Mouse (Mus musculus): ENCODE measurements around the gene Fam111a.

Gene Fam111a

DNA sequence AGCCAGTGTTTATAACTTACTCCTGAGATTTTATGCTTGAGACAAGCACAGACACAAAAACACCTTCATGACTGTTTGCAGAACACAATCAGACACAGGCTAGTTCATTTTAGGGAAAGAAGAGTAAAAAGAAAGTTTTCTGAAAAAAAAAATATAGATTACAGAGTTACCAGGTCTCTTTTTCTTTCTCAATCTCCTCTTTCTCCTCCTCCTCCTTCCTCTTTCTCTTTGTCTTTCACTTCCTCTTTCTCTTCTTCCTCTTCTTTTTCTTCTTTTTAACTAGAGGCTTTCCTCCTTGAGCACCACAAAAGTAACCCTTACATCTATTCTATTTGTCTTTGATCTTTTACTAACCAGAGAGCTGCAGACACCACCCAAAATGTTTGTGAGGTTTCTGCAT, 18.7 kb downstream of the Fam111a start:
- DNase-seq = no peak

DNA sequence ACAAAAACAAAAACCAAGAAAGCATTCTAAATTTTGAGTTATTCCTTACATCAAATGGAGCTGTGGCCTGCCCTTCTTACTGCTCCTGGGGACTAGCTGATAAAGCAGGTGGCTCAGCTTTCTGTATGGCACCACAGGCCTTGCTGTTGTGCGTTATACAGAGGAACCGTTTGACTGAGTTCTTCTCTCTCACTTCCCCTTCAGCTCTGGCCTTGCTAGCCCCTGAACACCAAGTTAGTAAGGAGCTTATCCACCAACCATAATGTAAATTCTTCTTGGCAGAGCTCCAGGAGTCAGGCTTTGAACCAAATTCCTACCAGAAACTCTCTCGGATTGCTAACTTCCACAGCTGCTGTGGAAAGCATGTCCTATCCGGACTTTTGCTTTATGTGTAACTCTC, 21.5 kb downstream of the Fam111a start:
- no peak for DNase-seq

DNA sequence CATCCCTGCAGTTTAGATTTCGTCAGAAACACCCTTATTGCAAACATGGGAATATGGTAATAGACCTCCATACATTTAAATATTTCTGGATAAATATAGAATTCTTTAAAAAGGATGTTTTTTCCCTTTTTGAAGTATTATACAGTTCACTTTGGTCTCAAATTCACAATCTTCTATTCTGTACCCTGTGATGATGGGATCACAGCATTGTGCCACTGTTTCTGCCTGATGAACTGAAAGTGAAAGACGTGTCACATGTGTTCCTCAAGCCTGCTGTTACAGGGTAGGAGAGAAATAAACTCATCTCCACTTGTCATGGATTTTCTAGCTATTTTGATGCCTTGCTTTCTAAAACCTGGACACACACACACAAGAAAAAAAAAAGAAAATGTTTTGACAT, 25.3 kb downstream of the Fam111a start:
- no peak for DNase-seq

DNA sequence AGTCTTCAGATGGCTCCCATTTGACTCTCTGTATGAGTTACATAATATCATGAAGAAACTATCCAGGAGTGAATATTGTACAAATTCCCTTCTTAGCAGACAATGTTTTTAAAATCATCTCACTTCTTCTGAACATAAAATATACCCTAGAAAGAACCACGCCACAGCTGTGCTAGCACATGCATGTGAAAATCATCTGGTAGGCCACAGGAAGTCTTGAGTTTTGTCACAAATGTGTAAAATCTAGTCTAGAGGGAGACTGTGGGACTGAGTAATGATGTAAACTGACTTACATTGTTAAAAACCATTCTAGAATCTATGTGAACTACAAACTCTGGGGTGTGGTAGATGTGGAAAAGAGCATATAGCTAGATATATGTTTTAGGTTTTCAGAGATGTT, 26.1 kb downstream of the Fam111a start:
- DNase-seq = no peak

DNA sequence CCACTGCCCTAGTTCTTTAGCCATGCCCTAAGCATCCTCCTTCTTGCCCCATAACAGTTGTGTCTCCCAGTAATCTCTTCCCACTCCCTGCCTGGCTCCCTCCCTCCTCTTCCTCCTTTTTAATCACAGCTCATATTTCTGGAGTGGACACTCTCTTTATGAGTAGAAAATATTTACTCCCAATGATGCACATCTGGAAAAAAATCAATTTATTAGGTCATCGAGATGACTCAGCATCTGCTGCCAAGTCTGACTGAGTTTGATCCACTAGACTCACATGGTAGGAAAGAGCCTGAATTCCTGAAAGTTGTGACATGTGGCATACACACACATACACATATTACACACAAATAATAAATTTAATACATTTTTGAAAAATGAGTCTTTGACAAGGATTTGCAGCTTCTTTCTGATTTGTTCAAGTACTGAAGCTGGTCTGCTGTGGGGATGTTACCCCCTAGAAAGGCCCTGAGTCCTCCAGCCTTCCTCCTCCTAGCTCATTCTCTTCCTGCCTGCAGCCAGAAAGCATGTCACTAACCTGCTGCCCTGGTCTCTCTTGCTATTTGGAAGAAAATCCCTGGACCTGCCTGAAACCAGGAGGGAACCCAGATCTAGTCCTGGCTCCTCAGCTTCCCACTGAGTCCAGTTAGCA, 27.2 kb downstream of the Fam111a start:
- DNase-seq = no peak

DNA sequence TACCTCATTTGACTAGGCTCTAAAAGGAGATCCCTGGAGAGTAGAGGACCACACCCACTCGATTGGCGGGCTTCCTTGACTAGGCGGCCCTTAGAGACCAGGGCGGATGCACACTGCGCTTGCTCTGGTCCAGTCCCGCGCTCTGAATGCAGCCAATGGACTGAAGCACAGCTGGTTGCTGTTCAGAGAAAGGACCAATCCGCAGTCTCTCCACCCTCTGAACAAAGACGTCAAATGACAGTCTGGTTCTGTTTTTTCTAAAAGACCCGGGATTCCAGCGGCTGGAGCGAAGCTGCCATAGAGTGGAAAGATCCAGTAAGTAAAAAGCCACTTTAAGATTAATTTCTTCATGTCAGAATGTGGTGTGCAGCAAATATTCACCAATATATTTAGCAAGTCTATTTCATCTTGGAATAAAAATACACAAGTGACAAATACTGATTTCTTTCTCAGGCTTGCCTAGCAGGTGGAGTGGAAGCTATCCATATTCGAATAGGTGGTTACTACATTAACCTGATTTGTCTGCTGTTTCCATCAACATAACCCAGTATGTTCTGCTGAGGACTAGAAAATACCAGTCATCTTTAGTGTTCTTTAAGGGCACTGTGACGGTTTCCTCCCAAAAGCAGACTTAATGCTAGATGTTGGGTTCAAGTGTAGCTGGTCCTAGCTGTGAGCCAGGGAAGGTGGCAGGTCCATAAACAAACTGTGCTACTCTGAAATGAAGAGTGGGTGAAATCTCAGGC, 27.9 kb downstream of the Fam111a start:
- no peak for DNase-seq

DNA sequence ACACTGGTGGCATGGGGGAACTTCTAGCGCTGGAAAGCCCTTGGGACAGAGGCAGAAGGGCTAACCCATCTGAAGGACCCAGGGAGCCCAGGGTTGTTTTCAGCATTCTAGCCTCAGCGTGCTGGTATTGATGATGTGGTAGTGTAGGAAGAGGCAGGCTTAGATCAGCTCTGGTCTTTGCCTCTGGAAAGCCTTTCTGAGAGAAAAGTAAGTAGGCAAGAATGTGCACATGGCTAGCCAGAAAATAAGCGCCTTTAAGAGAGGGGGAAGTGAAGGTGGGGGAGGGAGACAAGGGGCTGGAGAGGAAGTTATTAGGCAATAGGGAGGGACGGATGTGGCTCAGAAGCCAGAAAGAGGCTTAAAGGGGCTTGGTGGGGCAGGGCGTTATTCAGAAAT, 28.5 kb downstream of the Fam111a start:
- DNase-seq = no peak

DNA sequence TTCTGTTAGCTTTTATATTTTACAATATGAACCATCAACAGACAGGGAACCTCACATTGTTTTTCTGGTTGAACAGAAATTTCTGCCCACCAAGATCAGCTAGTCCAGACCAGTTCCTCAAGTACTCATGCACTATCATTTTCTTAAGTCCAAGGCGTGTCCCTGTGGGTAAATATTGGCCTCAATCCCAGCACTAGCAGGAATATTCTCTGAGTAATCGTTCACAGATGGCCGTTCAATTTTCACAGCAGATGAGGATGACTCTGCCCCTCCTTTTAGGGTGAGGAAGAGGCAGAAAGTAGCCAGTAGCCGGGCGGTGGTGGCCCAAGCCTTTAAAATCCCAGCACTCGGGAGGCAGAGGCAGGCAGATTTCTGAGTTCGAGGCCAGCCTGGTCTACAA, 29.6 kb downstream of the Fam111a start:
- no peak for DNase-seq

DNA sequence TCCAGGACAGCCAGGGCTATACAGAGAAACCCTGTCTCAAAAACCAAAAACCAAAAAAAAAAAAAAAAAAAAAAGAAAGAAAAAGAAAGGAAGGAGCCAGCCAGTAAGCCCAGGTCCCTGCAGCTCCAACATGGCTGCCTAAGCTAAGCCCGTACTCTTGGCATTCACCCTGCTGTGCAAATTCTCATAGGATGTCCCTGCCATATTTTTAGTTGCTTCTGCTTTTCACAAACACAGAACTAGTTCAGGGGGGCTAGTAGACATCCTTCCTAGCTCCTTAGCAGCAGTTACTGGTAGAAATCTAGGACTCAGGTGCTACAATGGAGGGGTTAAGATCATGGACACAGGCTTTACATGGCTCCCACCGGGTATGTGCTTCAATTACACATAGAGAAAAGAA, 30.0 kb downstream of the Fam111a start:
- no peak for DNase-seq

DNA sequence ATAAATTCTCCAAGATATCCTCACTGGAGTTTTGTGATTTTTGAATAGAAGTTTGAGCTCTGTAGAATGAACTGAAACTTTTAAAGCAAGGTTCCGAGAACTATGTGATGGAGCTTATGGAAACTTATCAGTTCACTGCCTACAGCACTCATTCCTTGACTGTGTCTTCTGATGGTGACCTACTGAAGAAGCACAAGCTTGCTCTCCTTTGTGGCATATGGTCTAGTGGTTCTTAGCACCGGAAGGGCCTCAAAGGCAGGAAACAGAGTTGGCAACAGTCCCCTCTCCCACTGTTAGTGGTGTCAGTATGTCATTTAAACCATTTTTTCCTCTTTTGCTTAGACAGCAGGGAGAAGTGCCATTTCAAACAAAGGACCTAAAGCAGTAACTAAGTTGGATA, 31.1 kb downstream of the Fam111a start:
- no peak for DNase-seq

DNA sequence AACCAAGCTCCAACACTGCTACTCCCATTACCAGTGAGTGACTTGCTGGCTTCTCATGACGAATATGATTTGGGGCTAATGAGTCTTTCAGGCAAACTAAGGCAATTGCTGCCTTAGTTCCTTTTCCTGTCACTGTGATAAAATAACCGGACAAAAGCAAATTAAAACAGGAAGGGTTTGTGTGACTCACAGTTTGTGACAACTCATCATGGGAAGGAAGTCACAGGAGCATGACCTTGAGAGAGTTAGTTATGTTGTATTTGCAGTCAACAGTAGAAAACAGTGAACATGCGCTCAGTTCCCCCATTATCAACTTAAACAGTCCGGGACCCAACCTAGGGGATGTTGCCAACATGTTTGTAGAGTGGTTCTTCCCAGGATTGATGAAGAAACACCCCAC, 39.8 kb downstream of the Fam111a start:
- no peak for DNase-seq

DNA sequence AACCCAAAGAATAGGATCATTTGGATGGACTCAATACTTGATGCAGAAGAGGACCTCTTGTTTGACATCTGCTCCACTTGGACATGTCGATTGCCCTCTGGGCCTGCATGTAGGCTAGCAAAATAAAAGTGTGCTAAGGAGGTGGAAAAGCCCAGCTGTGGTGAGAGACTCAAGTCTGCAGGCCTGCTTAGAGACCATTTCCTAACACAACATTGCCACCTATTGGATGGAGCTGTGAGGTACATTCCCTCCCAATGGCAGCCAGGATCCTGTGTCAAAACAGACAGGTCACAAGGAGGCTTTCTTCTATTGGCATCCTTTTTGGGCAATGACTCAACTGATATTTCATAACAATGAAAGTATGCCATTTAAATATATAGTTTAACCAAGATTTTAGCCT, 46.4 kb downstream of the Fam111a start:
- DNase-seq = peak; percentile 65

DNA sequence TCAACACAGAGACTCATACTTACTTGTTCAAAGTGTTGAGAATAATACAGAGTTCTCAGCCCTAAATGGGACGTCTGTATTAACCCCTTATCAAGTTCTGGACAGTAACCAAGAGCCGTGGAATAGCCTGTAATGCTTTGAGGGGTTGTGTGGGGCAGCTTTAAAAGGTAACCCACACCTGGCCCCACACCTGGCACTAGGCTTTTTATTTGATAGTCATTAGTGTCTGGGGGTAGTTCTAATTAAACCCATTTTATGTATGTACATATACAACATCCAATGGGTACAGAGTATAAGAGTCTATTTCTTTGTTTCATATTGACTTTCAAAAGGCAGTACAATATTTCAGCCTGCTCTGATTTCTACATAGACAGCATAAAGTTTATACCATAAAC, 49.6 kb downstream of the Fam111a start:
- DNase-seq = peak; percentile 5

DNA sequence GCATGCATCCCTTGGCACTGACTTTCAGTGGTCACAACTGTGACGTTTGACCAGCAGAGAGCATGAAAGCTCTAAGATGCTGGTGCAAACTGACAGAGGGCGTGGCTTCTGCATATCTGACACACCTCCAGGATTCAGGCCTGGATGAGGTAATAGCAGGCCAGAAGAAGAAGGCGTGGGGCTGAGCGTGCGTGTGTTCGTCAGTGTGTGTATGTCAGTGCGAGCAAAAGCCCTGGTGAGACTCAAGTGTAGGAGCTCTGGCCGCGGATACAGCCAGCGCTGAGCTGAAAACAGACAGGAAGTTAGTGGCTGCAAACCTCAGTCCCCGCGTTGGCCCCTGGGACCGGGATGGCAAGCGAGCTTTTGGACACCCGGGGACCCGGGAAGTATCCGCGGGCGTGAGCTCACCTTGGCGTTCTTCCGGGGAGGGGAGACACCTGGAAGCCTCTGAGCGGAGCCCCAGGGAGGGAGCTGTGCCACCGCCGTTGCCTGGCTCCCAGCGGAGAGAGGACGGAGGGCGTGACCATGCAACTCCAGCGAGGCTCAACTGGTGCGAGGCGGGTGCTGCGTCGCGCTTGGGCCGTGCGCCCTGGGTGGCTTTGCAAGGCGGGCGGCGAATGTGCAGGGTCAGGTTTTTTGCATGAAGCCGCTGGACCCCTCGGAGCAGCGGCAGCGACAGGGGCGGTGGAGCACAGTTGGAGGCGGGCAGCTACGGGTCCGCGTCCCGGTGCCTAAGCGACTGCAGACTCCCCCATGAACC, 50.2 kb downstream of the Fam111a start:
- DNase-seq = peak; percentile 68

DNA sequence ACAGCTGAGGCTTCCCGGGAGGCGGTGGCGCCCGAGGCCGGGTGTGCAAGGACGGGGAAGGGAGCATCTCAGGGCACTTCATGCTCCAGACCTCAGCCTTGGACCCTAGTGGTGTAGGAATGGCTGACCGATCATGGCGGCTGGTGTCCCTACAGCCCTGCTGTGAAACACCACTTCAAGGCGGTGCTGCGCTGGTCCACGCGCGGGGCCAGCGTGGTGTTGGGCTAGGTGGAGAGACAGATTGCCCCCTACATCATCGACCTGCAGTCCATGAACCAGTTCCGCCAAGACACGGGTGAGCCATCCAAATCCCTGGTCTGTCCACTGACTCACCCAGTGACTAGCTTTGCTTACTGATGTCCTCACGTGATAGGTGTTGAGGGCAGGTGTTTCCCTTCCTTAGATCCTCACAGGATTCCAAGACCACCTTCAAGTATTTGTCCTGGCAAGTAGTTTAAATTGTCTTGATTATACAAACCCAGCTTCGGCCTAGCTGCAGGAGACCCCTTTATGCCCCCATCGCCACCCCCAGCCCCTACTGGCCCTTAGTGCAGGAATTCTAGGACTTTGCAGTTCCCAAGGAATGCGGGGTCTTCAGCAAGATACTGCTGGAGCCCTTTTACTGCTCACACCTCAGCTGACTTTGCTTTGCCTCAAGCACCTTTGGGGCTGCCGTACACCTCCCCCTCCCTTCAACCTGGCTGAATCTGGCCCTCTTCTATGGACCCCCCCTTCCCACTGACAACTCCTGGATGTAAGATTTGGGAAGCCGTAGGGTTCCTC, 50.9 kb downstream of the Fam111a start:
- DNase-seq = peak; percentile 20

DNA sequence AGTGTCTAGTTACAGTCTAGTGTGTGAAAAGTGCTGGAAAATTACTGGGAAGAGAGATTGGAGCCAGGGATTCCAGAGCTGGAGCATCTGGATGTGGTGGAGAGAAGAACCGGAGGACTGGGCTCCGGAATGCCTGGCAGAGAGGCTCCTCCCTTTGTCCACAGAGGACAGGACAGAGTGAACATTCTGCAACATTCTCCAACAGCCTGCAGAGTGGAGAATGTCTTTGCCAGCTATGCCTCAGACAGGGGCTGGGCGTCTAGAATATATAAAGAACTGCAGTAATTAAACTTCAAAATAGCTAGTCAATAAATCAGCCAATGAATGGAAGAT, 51.5 kb downstream of the Fam111a start:
- no peak for DNase-seq

DNA sequence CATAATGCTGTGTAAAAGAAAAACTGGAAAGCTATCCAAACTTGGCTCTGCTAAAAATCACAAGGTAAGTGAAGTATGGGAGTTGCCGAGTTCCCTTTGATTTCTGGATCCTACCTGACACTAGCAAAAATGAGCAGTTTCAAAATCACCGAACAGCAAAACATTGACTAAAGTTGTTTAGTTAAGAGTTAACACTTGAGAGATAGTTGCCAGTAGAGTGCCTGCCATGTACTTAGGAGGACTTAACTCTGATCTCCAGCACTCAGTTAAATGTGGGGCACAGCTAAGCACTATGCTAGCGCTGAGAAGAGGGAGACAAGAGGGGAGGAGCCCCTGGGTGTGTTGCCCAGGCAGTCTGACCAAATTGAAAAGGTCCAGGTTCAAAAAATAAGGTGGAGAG, 53.1 kb downstream of the Fam111a start:
- DNase-seq = no peak

DNA sequence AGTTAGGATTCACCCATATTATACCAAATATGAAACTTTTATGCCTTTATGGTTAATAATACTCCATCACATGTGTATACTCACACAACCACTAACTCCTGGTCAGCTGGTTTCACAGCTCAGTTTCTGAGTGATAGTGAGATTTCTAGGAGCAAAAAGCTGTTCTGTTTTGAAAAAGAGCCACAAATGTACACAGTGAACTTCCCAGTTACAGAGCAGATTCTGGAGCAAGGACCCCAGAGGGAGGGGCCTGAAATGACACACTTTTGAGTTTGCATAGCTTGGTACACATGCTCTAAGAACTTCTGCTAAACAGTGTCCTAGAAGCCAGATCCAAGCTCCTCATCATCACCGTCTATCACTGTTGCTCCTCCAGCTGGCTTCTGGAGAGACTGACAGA, 54.1 kb downstream of the Fam111a start, which contains the start of gene Gm4952:
TSS of gene Gm4952 (plus strand) at position 301 of the 400 bp plus-strand sequence.
- DNase-seq = no peak

DNA sequence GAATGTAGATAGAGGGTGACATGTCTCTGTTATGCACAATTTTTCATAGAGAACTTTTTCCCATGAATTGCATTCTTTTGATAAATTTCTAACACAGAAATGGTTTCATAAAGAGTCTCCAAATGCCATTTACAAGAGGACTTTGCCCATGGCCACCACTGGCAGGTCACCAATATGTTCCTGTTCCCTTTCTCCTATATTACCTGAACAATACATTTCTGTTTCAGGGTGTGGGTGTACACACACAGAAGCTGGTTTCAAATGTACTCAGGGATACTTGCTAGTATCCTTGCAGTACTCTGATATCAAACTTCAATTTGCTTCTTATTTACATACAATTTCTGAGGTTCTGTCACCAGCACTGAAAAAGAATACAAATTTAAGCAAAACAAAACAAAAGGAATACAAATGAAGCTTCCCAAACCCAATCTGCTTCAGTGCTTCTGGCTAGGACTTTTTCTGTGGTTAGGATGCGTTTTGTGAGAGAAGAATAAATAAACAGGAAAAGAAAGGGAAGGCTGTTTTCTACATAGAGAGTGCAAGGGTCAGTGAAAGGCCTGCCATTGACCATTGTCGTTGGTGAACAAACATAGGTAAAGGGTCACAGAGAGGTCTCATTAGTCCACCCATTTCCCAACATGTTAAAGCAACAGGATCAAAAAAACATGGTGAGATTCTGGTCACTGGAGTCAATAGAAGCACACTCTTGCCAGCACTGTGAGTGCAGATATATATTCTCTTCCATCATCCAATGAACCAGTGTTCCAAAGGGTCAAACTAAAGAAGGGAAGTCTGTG, 55.3 kb downstream of the Fam111a start:
- DNase-seq = no peak

DNA sequence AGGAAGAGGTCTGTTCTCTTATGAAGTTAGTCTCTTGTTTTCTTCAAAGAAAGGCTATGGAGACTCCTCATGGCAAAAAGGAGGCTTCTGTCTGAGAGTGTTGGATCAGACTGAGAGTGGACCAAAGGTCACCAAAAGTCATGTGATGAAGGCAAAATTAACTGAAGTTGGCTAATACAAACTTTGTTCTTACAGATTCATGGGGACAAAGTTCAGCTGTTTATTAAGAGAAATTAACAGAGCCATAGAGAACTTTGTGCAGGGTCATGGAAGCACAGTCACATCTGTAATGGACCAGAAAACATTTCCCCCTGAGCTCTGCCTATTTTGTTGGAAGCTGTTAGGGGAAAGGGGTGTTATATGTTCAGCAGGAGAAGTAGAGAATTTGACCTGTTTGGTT, 62.8 kb downstream of the Fam111a start:
- no peak for DNase-seq

DNA sequence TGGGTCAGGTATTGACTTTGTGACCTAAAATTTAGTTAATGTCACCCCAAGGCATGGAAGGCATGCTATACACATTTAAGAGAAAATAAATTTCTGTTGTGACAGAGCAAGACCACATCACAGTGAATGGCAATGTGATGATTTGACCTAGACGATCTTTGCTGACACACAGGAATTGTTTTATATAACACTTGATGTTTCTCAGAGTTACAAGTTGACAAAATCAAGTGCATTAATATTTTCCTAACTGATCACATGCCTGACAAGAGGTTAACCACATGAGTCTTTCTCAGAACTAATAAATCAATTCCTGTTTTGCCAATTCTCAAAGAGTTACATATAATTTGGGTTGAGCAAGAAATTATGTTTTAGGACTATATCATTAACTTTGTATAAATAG, 68.1 kb downstream of the Fam111a start:
- DNase-seq = no peak

DNA sequence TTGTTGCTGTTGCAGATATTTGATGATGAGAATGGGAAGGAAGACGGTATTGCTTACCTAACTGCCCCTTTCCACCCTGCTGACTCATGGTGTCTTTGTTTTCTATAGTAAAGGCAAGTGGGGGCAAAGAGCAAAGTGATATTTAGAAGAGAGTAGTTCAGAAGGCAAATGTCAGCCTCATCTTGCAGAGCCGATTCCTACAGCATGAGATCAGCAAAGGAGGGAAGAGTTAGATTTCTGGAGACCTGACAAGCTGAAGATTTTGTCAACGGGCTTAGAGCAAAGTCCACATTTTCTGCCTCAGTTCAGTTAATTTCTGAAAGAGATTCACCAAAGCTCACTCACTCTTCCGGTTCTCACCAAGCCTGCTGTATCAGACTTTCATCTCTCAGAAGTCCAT, 87.6 kb downstream of the Fam111a start, which contains the start of gene Glyat:
TSS of gene Glyat (plus strand) at position 133 of the 400 bp plus-strand sequence.
- no peak for DNase-seq
